ENCODE assay signal across 7 mouse cellular contexts in the genomic region with DNA sequence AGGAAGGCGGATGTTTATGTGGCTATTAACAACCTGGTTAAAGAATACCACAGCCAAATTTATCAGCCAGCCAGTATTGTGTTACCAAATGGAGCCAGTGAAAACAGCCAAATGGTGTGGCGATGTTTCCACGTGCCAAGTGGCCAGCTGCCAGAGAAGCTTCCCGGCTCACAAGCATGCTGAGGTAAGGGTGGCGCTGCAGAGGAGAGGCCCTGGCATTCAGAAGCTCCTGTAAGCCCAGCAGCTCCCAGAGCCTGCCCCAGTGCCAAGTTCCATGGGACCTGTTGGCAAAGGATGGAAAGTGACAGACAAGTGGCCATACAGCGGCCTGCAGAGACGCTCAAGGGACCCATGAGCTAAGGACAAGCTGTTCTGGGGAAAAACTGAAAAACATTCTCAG.
A peak's percentile ranks its signal among the peaks of the same experiment; 100 is the strongest.
DNase-seq lines count a peak whose midpoint lies in the region; ATAC-seq and TF ChIP-seq lines count a peak whose summit lies in the region.

No protein-coding gene starts in this region.

- intact Hi-C loops in left cerebral cortex, postnatal 10 days (cut with DNase I), result no loop called here

- no peaks in the 10 kb centered on the region for H3K79me2 ChIP-seq in liver, adult 2 months (ENCODE audit: control insufficient read depth, insufficient read depth, low read length)

- H3K4me3 ChIP-seq in liver, adult 2 months (ENCODE audit: insufficient read depth, low read depth, low read length), result no peak overlapping the region
- H3K4me3 ChIP-seq in liver, embryonic 12.5 days, result no peak overlapping the region
- H3K4me3 ChIP-seq in cerebellum, adult 2 months (replicated peaks; ENCODE audit: insufficient read depth, low read depth, low read length), result no peak overlapping the region
- H3K4me3 ChIP-seq in midbrain, embryonic 13.5 days (replicated peaks), result no peak overlapping the region

- no peak overlapping the region for H3K9ac ChIP-seq in liver, adult 2 months (ENCODE audit: low read depth, low read length)
- H3K9ac ChIP-seq in liver, embryonic 12.5 days, result no peak overlapping the region
- H3K9ac ChIP-seq in midbrain, embryonic 13.5 days (replicated peaks), result no peak overlapping the region

- TF ChIP-seq POLR2A in liver, adult 2 months (IDR thresholded peaks at IDR 0.05; ENCODE audit: extremely low read depth, insufficient read depth, low read length), result no peak
- no peak for TF ChIP-seq POLR2A in cerebellum, adult 2 months (IDR thresholded peaks at IDR 0.05; ENCODE audit: borderline replicate concordance, insufficient read depth, low read length)

- DNase-seq in liver, adult 2 months (ENCODE audit: extremely low read depth, low read depth, low spot score), result peak; percentile 79
- DNase-seq in cerebellum, adult 2 months, result peak; percentile 91 to 95
- DNase-seq in heart, adult 8-10 months (ENCODE audit: low spot score), result peak; percentile 59
- peak; percentile 21 to 62 for DNase-seq in left cerebral cortex, postnatal 10 days (ENCODE audit: extremely low spot score in 1 of 2, low spot score in 2 of 2)

- no peak overlapping the region for H3K27ac ChIP-seq in liver, adult 2 months (replicated peaks; ENCODE audit: insufficient read depth, low read depth, low read length)
- H3K27ac ChIP-seq in liver, embryonic 12.5 days, result no peak overlapping the region
- H3K27ac ChIP-seq in cerebellum, adult 2 months (ENCODE audit: insufficient read depth, low read length), result no peak overlapping the region
- H3K27ac ChIP-seq in midbrain, embryonic 13.5 days, result no peak overlapping the region

- H3K9me3 ChIP-seq in liver, embryonic 12.5 days (replicated peaks), result no peaks in the 10 kb centered on the region
- no peaks in the 10 kb centered on the region for H3K9me3 ChIP-seq in midbrain, embryonic 13.5 days

- ATAC-seq in liver, embryonic 12.5 days, result no peak
- no peak for ATAC-seq in erythroid progenitor cell, adult 5-6 weeks (replicated peaks; ENCODE audit: low FRiP score, poor library complexity, severe bottlenecking)
- no peak for ATAC-seq in midbrain, embryonic 13.5 days

- TF ChIP-seq CTCF in liver, adult 2 months (IDR thresholded peaks at IDR 0.05; ENCODE audit: low read depth, low read length), result no peak
- no peak; the same call in 1 of the 2 replicates for TF ChIP-seq CTCF in cerebellum, adult 2 months (IDR thresholded peaks at IDR 0.05; ENCODE audit: borderline replicate concordance, insufficient read depth, low read depth, low read length)

- no peak overlapping the region for H3K4me2 ChIP-seq in liver, embryonic 12.5 days
- no peak overlapping the region for H3K4me2 ChIP-seq in midbrain, embryonic 13.5 days (replicated peaks)

- H3K27me3 ChIP-seq in liver, adult 2 months (ENCODE audit: control insufficient read depth, insufficient read depth, low read length), result no peaks in the 10 kb centered on the region
- H3K27me3 ChIP-seq in liver, embryonic 12.5 days (replicated peaks), result no peaks in the 10 kb centered on the region
- no peaks in the 10 kb centered on the region for H3K27me3 ChIP-seq in cerebellum, adult 2 months (ENCODE audit: control insufficient read depth, insufficient read depth, low read length)
- H3K27me3 ChIP-seq in midbrain, embryonic 13.5 days, result no peaks in the 10 kb centered on the region

- 41% methylated on average over 7 of the region's 7 CpGs for WGBS in liver, adult 2 months
- WGBS in liver, embryonic 12.5 days (ENCODE audit: insufficient replicate concordance), result 67% methylated on average over 7 of the region's 7 CpGs
- 8% methylated on average over 7 of the region's 7 CpGs for WGBS in cerebellum, adult 2 months
- 92% methylated on average over 7 of the region's 7 CpGs for WGBS in midbrain, embryonic 13.5 days

- H3K4me1 ChIP-seq in liver, adult 2 months (ENCODE audit: control insufficient read depth, insufficient read depth, low read length), result no peaks in the 10 kb centered on the region
- H3K4me1 ChIP-seq in liver, embryonic 12.5 days, result no peaks in the 10 kb centered on the region
- peaks cover 5% of the 10 kb centered on the region for H3K4me1 ChIP-seq in cerebellum, adult 2 months (ENCODE audit: control insufficient read depth, insufficient read depth, low read length)
- H3K4me1 ChIP-seq in midbrain, embryonic 13.5 days (replicated peaks), result no peaks in the 10 kb centered on the region

- no peaks in the 10 kb centered on the region for H3K36me3 ChIP-seq in liver, adult 2 months (ENCODE audit: control insufficient read depth, insufficient read depth, low read length)
- no peaks in the 10 kb centered on the region for H3K36me3 ChIP-seq in liver, embryonic 12.5 days
- no peaks in the 10 kb centered on the region for H3K36me3 ChIP-seq in midbrain, embryonic 13.5 days

Comparison
In these comparisons a context has a peak if more than half of its experiments do, and no peak if none do; other contexts are left out.
1. DNase-seq: peak in every context shown above with its lines; median percentile 93 in cerebellum, adult 2 months; 79 in liver, adult 2 months; 59 in heart, adult 8-10 months; 42 in left cerebral cortex, postnatal 10 days.